Mouse (Mus musculus) c-Kit-negative CD71-positive TER-119-positive erythroid progenitor cells, embryonic 14.5 days (primary cell): ENCODE measurements around the gene Ankrd13a.
"Not testable (repeated sequence)": the region's sequence is repeated elsewhere in the genome, so short reads cannot be mapped to it uniquely, and the experiment has no call there.

Experiments used
- DNase-seq: peaks from one replicate; pipeline ENCODE4 v3.0.0-alpha.2; 2013; ENCODE audit warnings: low read depth, low spot score

Ankrd13a gene

GRCm38 (mm10) chr5:114825978-114826691 is 51.7 kb downstream of the Ankrd13a start:
- peak; percentile 82 for DNase-seq

DNA sequence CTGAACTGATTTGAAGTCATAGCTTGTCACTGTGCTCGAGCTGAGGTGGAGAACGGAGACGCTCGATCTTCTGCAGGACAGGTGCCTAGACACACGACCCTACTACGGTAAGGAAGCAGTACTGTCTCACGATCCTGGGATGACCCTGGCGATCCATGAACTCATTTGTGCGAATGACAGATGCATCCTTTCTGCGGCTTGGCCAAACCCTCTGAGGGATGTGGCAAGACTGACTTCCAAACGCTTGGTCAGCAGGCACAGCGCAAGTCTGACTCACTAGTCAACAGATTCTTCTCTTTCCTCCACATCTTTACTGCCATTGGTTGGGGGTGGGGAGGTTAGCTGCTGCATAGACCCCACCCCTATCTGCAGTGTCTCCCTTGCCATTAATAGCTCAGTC is 53.0 kb downstream of the Ankrd13a start:
- no peak for DNase-seq

DNA sequence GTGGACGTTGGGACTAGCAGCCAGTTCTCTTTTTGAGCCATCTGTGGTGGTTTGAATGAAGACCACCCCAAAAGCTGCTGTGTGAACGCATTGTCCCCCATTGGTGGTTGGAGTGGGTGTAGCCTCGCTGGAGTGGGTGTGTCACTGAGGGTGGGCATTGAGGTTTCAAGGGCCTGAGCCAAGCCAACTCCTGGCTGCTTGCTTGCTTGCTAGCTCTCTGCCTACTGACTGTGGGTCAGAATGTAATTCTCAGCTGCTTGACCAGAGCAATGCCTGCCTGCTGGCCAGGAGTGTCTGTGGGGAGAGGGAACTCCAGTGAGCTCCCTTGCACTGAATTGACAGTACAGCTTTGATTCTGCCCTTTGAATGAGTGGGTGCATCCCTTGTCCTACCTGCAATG is 55.3 kb downstream of the Ankrd13a start:
- DNase-seq: no peak

DNA sequence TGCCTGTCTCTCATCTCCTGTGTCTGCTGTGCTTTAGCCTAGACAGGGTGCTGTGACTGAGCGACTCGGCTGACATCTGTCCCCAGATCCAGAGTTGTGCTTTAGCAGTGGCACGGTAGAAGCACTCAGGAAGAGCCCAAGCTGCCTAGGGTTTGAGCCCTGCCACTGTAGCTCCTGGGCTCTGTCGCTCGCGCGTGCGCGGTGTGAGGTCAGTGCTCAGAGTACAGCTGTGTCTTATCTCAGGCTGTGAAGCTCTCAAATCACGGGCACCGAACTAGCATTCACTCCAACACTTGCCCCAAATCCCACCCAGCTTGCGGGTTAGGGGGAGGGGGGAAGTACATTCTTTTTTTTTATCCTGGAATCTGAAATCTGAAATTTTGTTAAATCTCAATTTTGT is 62.4 kb downstream of the Ankrd13a start:
- DNase-seq: no peak

GRCm38 (mm10) chr5:114840481-114840880 is 66.0 kb downstream of the Ankrd13a start:
- not testable (repeated sequence) for DNase-seq

- DNase-seq: not testable (repeated sequence)
Observed at GRCm38 (mm10) chr5:114842155-114842554, 67.7 kb downstream of the Ankrd13a start.

DNA sequence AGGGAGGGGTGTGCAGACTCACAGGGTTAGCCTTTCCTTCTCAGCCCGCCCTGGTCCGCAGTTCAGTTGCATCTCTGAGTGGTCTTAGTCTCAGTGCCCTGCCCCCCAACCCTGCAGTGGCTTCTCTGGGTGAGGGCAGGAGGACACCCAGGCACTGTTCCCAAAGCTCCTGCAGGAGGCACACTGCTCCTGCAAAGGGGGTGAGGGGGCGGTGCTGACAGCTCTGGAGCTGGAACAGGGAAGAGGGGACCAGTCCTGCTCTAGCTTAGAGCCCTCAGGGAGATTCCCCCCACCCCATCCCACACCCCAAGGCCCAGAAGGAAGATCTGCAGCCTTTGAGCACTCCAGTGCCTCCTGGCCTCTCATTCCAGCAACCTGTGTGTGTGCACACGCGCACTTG is 68.2 kb downstream of the Ankrd13a start:
- no peak for DNase-seq

DNA sequence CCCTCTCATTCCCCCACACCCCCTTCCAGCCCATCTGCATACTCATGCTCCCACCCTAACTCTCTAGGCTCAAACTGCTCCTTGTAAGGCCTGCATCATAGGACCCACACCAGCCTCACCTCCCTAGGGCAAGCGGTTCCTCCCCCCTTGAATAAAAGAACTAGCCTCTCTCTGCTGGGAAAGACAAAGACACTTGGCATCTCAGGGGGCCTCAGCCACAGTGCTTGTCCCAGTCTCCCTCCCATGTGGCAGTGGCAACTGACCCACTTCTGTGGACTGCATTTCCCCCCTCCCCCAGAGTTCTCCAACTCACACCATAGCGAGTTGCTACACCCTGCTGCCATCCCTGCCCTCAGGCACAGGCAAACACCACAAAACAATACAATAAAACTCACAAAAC is 69.9 kb downstream of the Ankrd13a start:
- not testable (repeated sequence) for DNase-seq

GRCm38 (mm10) chr5:114851565-114852236 is 77.2 kb downstream of the Ankrd13a start:
- no peak for DNase-seq

GRCm38 (mm10) chr5:114853364-114853763 is 78.9 kb downstream of the Ankrd13a start, which contains the start of gene 4930519G04Rik:
TSS of gene 4930519G04Rik (plus strand) at chr5:114853664.
- DNase-seq: not testable (repeated sequence)
